Mouse (Mus musculus) embryonic facial prominence, embryonic 11.5 days (tissue): ENCODE results near the gene Chst15. TPM values are rescaled to one million over a fixed set of nuclear protein-coding genes. Genes with fewer than 3 reads are reported as not detected.

ENCODE experiments used
- ATAC-seq: fragments of 200-750 bp; cut with Nextera tagmentation; replicated peaks from 2 replicates; pipeline ENCODE4 v1.8.0; 2017; ENCODE audit warnings: low read depth; ENCODE audit not compliant: insufficient number of reproducible peaks, low FRiP score, low TSS enrichment
- DNase-seq: peaks from one replicate; pipeline ENCODE4 v3.0.0-alpha.2; 2015; ENCODE audit warnings: low spot score
- H3K27ac ChIP-seq: fragments of 300-500 bp; sonication (generic); replicated peaks from 2 replicates; pipeline ENCODE4 v1.5.1; 2014; ENCODE audit warnings: mild to moderate bottlenecking, low read depth, low read length, control low read depth
- H3K27me3 ChIP-seq: fragments of 300-500 bp; sonication (generic); 2 replicates; pipeline ENCODE4 v1.6.1; 2014; ENCODE audit warnings: mild to moderate bottlenecking, low read length, moderate library complexity, mixed read lengths; ENCODE audit not compliant: control insufficient read depth, insufficient read depth
- H3K36me3 ChIP-seq: fragments of 300-500 bp; sonication (generic); replicated peaks from 2 replicates; pipeline ENCODE4 v1.6.1; 2014; ENCODE audit warnings: low read depth, mild to moderate bottlenecking, low read length, moderate library complexity, mixed read lengths; ENCODE audit not compliant: control insufficient read depth, insufficient read depth
- H3K4me1 ChIP-seq: fragments of 300-500 bp; sonication (generic); 2 replicates; pipeline ENCODE4 v1.6.1; 2014; ENCODE audit warnings: low read length, mixed read lengths; ENCODE audit not compliant: control insufficient read depth, insufficient read depth
- H3K4me2 ChIP-seq: fragments of 300-500 bp; sonication (generic); 2 replicates; pipeline ENCODE4 v1.6.1; 2014; ENCODE audit warnings: low read depth, mild to moderate bottlenecking, control low read depth, low read length, moderate library complexity
- H3K4me3 ChIP-seq: fragments of 300-500 bp; sonication (generic); 2 replicates; pipeline ENCODE4 v1.5.1; 2014; ENCODE audit warnings: low read depth, low read length, control low read depth
- H3K9ac ChIP-seq: fragments of 300-500 bp; sonication (generic); replicated peaks from 2 replicates; pipeline ENCODE4 v1.6.1; 2014; ENCODE audit warnings: mild to moderate bottlenecking, control low read depth, low read length
- H3K9me3 ChIP-seq: fragments of 300-500 bp; sonication (generic); replicated peaks from 2 replicates; pipeline ENCODE4 v1.6.1; 2016; ENCODE audit warnings: mild to moderate bottlenecking, low read length, inconsistent platforms, mixed read lengths; ENCODE audit not compliant: control insufficient read depth
- WGBS: fragments of 180-500 bp; shearing (Covaris S2); extraction: QIAGEN DNeasy Blood & Tissue Kit; methylation state at CpG from one replicate; pipeline ENCODE4 v1.1.7; 2014; 5-methylcytosine and 5-hydroxymethylcytosine counted together
- polyA plus RNA-seq: library from polyadenylated mRNA; unstranded; fragments of >200 nt; fragmentation: Nextera tagmentation; extraction: Ambion mirVana; gene quantifications from 2 replicates; pipeline ENCODE4 v1.2.1, GENCODE M21; 2014

The Chst15 gene
- polyA plus RNA-seq, 1 experiment from 2014 or later, result 8.7 TPM

GRCm38 (mm10) chr7:132332176-132332575 is 15.1 kb upstream of the Chst15 start:
- no peak overlapping the region for H3K4me3 ChIP-seq
- DNase-seq (peak; percentile 46), ATAC-seq (no peak)
- no peak overlapping the region for H3K4me2 ChIP-seq
- no peak overlapping the region for H3K27ac ChIP-seq
- 39% methylated on average over 11 of the region's 11 CpGs for WGBS
- H3K4me1 ChIP-seq, result no peaks in the 10 kb centered on the region; the same call in 1 of the 2 replicates
- no peaks in the 10 kb centered on the region for H3K27me3 ChIP-seq
- H3K9ac ChIP-seq, result no peak overlapping the region
- no peaks in the 10 kb centered on the region for H3K36me3 ChIP-seq
- no peaks in the 10 kb centered on the region for H3K9me3 ChIP-seq

- ATAC-seq (no peak), DNase-seq (no peak)
- Histone ChIP-seq H3K9me3 (no peaks in the 10 kb centered on the region), H3K4me1 (no peaks in the 10 kb centered on the region; the same call in 1 of the 2 replicates), H3K9ac (no peak overlapping the region), H3K27me3 (no peaks in the 10 kb centered on the region), H3K27ac (no peak overlapping the region), H3K4me2 (no peak overlapping the region), H3K36me3 (no peaks in the 10 kb centered on the region), H3K4me3 (no peak overlapping the region)
- WGBS, result 59% methylated on average over 1 of the region's 1 CpGs
Measured at GRCm38 (mm10) chr7:132330179-132330578, 13.2 kb upstream of the Chst15 start.

GRCm38 (mm10) chr7:132328648-132329047 is 11.6 kb upstream of the Chst15 start:
- Histone ChIP-seq H3K9me3 (no peaks in the 10 kb centered on the region), H3K36me3 (no peaks in the 10 kb centered on the region), H3K27ac (no peak overlapping the region), H3K4me2 (no peak overlapping the region), H3K27me3 (no peaks in the 10 kb centered on the region), H3K4me1 (no peaks in the 10 kb centered on the region; the same call in 1 of the 2 replicates), H3K4me3 (no peak overlapping the region), H3K9ac (no peak overlapping the region)
- WGBS, result 87% methylated on average over 1 of the region's 1 CpGs
- DNase-seq (no peak), ATAC-seq (no peak)

GRCm38 (mm10) chr7:132325549-132326331 is 8.7 kb upstream of the Chst15 start:
- no peak overlapping the region for H3K4me3 ChIP-seq
- no peaks in the 10 kb centered on the region; the same call in 1 of the 2 replicates for H3K4me1 ChIP-seq
- 77% methylated on average over 5 of the region's 5 CpGs for WGBS
- no peak overlapping the region for H3K9ac ChIP-seq
- no peaks in the 10 kb centered on the region for H3K36me3 ChIP-seq
- H3K4me2 ChIP-seq, result no peak overlapping the region
- H3K27me3 ChIP-seq, result no peaks in the 10 kb centered on the region
- ATAC-seq, result no peak
- DNase-seq, result no peak
- H3K27ac ChIP-seq, result no peak overlapping the region
- no peaks in the 10 kb centered on the region for H3K9me3 ChIP-seq

GRCm38 (mm10) chr7:132323430-132323829 is 6.4 kb upstream of the Chst15 start:
- H3K27me3 ChIP-seq, result no peaks in the 10 kb centered on the region
- ATAC-seq (no peak), DNase-seq (no peak)
- no peak overlapping the region for H3K27ac ChIP-seq
- H3K9ac ChIP-seq, result no peak overlapping the region
- H3K36me3 ChIP-seq, result no peaks in the 10 kb centered on the region
- WGBS, result 81% methylated on average over 5 of the region's 5 CpGs
- H3K9me3 ChIP-seq, result no peaks in the 10 kb centered on the region
- H3K4me1 ChIP-seq, result no peaks in the 10 kb centered on the region
- H3K4me3 ChIP-seq, result no peak overlapping the region
- no peak overlapping the region for H3K4me2 ChIP-seq

GRCm38 (mm10) chr7:132321392-132321958 is 4.4 kb upstream of the Chst15 start:
- H3K27ac ChIP-seq, result no peak overlapping the region
- WGBS, result 73% methylated on average over 2 of the region's 2 CpGs
- no peaks in the 10 kb centered on the region for H3K4me1 ChIP-seq
- H3K27me3 ChIP-seq, result no peaks in the 10 kb centered on the region
- no peak overlapping the region for H3K9ac ChIP-seq
- no peak overlapping the region for H3K4me3 ChIP-seq
- DNase-seq, result no peak
- no peak for ATAC-seq
- no peak overlapping the region for H3K4me2 ChIP-seq
- no peaks in the 10 kb centered on the region for H3K9me3 ChIP-seq
- H3K36me3 ChIP-seq, result no peaks in the 10 kb centered on the region

- peak overlapping the region; percentile 89 for H3K4me2 ChIP-seq
- peak overlapping the region; percentile 38; the same call in 1 of the 2 replicates for H3K27ac ChIP-seq
- H3K9ac ChIP-seq, result peak overlapping the region; percentile 86
- no peaks in the 10 kb centered on the region for H3K9me3 ChIP-seq
- no peaks in the 10 kb centered on the region for H3K36me3 ChIP-seq
- under 1% methylated on average over 79 of the region's 79 CpGs for WGBS
- no peaks in the 10 kb centered on the region for H3K4me1 ChIP-seq
- ATAC-seq (peak; percentile 71), DNase-seq (peak; percentile 69)
- H3K27me3 ChIP-seq, result no peaks in the 10 kb centered on the region
- peak overlapping the region; percentile 66 for H3K4me3 ChIP-seq
Measured at GRCm38 (mm10) chr7:132316101-132317035, 660 bp downstream of the Chst15 start.
